Mouse (Mus musculus): ENCODE data around the gene Lrrc1. TPM values are rescaled to one million over a fixed set of nuclear protein-coding genes. Genes with fewer than 3 reads are reported as not detected.

Gene Lrrc1
- polyA plus RNA-seq, 1 experiment = not detected

GRCm38 (mm10) chr9:77525595-77526295 lies 18.9 kb downstream of the Lrrc1 start:
- no peak for TF ChIP-seq GATA1 (IDR thresholded peaks at IDR 0.05; ENCODE audit: low read length)

DNA sequence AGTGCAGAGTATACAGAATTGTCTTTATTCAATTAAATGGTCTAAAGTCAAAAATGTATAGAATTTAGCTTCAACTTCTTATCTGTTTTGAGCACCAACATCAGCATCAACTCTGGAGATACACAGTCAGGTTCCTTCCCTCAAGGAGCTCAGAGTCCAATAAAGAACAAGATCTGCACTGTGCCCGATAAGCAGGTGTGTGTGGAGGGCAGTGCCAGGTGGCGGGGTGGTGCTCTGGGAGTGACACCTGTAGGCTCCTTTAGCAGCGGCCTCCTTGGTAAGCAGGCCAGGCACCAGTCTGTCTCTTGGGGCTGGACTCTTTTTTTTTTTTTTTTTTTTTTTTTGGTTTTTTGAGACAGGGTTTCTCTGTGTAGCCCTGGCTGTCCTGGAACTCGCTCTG lies 20.9 kb downstream of the Lrrc1 start:
- no peak for TF ChIP-seq GATA1 (IDR thresholded peaks at IDR 0.05; ENCODE audit: low read length)

DNA sequence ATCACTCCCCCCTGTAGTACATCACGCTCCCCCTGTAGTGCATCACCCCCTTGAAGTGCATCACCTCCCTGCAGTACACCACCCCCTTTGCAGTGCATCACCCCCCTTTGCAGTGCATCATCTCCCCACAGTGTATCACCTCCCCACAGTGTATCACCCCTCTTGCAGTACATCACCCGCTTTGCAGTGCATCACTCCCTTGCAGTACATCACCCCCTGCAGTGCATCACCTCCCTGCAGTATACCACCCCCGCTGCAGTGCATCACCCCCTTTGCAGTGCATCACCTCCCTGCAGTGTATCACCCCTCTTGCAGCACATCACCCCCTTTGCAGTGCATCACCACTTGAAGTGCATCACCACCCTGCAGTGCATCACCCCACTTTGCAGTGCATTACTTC lies 22.2 kb downstream of the Lrrc1 start:
- TF ChIP-seq GATA1 (IDR thresholded peaks at IDR 0.05; ENCODE audit: low read length) = no peak

DNA sequence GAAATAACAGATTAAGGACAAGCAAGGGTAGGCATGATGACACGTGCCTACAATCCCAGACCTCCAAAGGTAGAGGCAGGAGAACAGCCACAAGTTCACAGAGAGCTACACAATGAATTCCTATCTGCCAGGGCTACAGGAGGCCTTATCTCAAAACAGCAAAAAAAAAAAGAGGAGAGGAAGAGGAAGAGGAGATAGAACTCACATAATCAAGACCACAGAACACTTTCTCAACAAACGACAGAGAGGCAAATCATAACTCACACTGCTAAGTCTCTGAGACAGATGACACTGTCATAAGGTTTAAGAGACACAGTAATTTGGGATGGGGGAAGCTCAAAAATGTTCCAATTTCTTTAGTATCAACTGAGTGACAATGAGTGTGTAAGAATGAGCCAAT lies 25.5 kb downstream of the Lrrc1 start:
- no peak for TF ChIP-seq GATA1 (IDR thresholded peaks at IDR 0.05; ENCODE audit: low read length)

- TF ChIP-seq GATA1 (IDR thresholded peaks at IDR 0.05; ENCODE audit: low read length) = no peak
These were observed 27.8 kb downstream of the Lrrc1 start for GRCm38 (mm10) chr9:77516782-77517364.

DNA sequence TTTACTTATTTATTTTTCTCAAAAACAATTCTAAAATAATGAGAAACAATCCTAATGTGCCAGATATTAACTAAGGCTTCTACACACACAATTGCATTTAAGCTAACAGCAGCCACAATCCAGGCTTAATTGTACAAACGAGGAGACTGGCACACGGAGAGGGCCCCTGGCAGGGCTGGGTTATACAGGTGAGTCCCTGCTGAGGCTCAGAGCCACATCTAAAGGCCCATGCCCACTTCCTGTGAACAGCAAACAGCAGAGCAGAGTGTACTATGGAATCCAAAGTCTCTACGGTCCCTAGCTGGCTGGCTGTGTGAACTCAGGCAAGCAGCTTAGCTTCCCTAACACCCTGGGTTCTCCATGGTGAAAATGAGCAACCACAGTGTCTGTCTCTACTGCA lies 30.8 kb downstream of the Lrrc1 start:
- no peak for TF ChIP-seq GATA1 (IDR thresholded peaks at IDR 0.05; ENCODE audit: low read length)

- TF ChIP-seq GATA1 (IDR thresholded peaks at IDR 0.05; ENCODE audit: low read length) = no peak
These were observed 32.5 kb downstream of the Lrrc1 start for GRCm38 (mm10) chr9:77512220-77512619.

DNA sequence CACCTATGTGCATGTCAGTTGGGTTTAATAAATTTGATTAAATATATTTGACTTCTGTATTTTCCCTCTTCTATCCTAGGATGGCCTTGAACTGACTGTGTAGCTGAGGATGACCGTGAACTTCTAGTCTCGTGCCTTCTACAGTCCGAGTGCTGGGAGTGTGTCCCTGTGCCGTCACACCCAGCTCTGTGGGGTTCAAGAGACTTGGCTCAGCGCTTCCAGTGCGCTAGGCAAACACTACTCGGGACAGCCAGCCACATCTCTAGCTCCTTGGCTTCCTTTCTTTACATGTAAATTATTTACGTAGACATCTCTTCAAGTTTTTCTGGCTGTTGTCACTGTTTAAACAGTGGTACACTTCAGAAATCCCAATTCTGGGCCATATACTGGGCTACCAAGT lies 34.1 kb downstream of the Lrrc1 start:
- no peak for TF ChIP-seq GATA1 (IDR thresholded peaks at IDR 0.05; ENCODE audit: low read length)

GRCm38 (mm10) chr9:77507743-77508394 lies 36.8 kb downstream of the Lrrc1 start:
- TF ChIP-seq GATA1 (IDR thresholded peaks at IDR 0.05; ENCODE audit: low read length) = no peak

DNA sequence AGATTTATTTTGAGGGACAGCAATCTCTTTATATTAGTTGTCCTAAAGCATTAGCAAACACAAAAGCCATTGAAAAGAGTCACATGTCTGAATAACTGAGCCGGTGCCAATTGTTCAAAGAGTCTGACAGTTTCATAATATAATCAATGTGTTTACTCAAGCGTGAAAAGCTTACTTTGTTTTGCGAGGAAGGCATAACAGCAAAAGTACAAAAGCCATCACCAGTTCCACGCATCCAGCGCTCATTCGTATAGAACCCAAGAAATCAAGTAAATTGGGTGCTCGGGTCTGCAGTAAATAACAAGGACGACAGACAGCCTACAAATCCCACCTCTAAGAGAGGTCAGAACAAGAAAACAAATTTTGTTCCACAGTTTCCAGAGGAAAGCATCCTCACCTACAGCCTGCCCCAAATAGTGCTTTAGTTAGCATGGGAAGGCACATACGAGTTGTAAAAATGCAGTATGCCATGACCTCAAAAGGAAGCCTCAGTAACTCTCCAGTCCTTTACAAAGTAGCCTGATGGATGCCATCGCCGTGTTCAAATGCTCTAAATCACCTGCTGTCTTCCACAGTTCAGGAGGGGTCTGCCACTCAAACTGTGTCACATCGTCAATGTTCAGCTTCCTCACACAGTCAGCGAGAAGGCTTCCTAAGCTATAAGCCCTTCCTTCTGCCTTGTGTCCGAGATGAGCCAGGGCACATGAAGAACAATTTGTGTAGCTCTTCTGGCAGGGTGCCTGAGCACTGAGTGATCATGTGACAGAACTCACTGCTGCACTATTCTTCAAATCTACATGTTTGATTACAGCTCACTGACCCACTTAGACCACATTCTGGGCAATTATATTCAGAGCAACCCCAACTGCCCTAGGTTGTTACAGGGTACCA lies 41.9 kb downstream of the Lrrc1 start:
- TF ChIP-seq GATA1 (IDR thresholded peaks at IDR 0.05; ENCODE audit: low read length) = no peak

DNA sequence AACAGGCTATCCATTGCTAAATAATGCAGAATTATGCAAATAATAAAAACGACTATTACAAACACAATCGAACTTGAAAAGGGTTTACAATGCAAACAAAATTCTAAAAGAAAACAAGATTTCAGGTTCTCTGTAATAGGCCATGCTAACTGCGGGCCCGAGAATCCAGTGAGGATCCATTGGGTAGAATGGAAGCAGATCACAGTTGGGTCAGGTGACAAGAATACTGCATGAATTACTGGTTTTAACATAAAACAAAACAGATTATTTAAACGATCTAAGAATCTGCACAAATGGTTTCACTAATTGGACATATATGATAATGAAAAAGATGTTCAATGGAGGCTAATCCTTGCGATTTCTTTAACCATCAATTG lies 42.5 kb downstream of the Lrrc1 start:
- no peak for TF ChIP-seq GATA1 (IDR thresholded peaks at IDR 0.05; ENCODE audit: low read length)

DNA sequence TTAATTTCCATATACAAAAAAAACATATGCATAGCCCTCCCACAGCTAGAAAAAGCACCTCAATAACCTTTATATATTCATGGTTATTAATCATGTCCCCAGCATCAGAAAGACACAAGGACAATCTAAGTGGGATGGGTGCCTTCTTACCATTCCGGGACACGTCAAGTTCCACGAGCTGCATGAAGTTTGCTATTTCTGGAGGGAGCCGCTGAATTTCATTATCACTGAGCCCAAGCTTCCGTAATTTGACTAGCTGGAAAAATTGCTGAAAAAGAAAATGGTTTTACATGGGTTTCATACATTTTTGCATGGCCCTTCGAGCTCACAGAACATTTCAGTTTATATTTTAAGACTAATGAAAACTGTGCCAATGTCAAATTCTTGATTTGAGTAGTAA lies 45.6 kb downstream of the Lrrc1 start:
- no peak for TF ChIP-seq GATA1 (IDR thresholded peaks at IDR 0.05; ENCODE audit: low read length)

GRCm38 (mm10) chr9:77498406-77498805 lies 46.3 kb downstream of the Lrrc1 start:
- no peak for TF ChIP-seq GATA1 (IDR thresholded peaks at IDR 0.05; ENCODE audit: low read length)

DNA sequence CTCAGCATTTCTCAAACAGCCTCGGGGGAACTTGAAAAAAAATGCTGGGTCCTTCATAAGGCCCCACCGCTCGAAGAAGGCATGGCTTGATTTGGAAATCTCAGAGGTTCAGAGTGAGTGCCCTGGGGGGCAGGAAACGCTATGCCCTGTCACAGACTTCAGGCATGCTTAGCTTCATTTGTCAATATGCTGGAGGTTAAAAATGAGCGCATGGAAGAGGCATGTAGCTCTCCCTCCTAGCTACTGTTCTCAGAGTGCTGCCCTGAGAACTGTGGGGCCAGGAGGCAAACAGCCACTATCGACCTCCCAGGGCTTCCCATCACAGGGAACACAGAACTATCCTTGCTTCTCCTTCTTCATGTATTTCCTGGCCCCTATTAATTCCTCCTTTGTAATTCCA lies 47.5 kb downstream of the Lrrc1 start:
- TF ChIP-seq GATA1 (IDR thresholded peaks at IDR 0.05; ENCODE audit: low read length) = no peak

GRCm38 (mm10) chr9:77496540-77497062 lies 48.1 kb downstream of the Lrrc1 start:
- TF ChIP-seq GATA1 (IDR thresholded peaks at IDR 0.05; ENCODE audit: low read length) = no peak

- TF ChIP-seq GATA1 (IDR thresholded peaks at IDR 0.05; ENCODE audit: low read length) = no peak
These were observed 50.4 kb downstream of the Lrrc1 start for GRCm38 (mm10) chr9:77494307-77494706.

Data from G1E-ER4 (cell line).